Mouse (Mus musculus): ENCODE data around the gene Prr29. TPM values are rescaled to one million over a fixed set of nuclear protein-coding genes. Genes with fewer than 3 reads are reported as not detected.

Prr29 gene
- total RNA-seq, 2 experiments from 2014 or later = not detected

- ATAC-seq (replicated peaks; ENCODE audit: poor library complexity, severe bottlenecking) = no peak
Measured at GRCm38 (mm10) chr11:106353188-106353587, 12.1 kb upstream of the Prr29 start, which contains the start of gene Scn4a. Scn4a (minus strand) TSS chr11:106353288.

GRCm38 (mm10) chr11:106354181-106354580 lies 11.1 kb upstream of the Prr29 start:
- peak; percentile 20 for ATAC-seq (replicated peaks; ENCODE audit: poor library complexity, severe bottlenecking)

GRCm38 (mm10) chr11:106355382-106356128 lies 9.7 kb upstream of the Prr29 start:
- peak; percentile 67 for ATAC-seq (replicated peaks; ENCODE audit: poor library complexity, severe bottlenecking)

GRCm38 (mm10) chr11:106359350-106359749 lies 5.9 kb upstream of the Prr29 start:
- ATAC-seq (replicated peaks; ENCODE audit: poor library complexity, severe bottlenecking) = 0 out of 2 replicates have a peak, but pooled peaks have one; percentile 41

- ATAC-seq (replicated peaks; ENCODE audit: poor library complexity, severe bottlenecking) = peak; percentile 52
Measured at GRCm38 (mm10) chr11:106364712-106365111, 560 bp upstream of the Prr29 start.

GRCm38 (mm10) chr11:106366316-106366715 lies 1.0 kb downstream of the Prr29 start:
- peak; percentile 80 for ATAC-seq (replicated peaks; ENCODE audit: poor library complexity, severe bottlenecking)

GRCm38 (mm10) chr11:106373998-106374397 lies 8.7 kb downstream of the Prr29 start:
- ATAC-seq (replicated peaks; ENCODE audit: poor library complexity, severe bottlenecking) = no peak

GRCm38 (mm10) chr11:106374559-106374958 lies 9.3 kb downstream of the Prr29 start:
- no peak for ATAC-seq (replicated peaks; ENCODE audit: poor library complexity, severe bottlenecking)

GRCm38 (mm10) chr11:106374979-106375378 lies 9.7 kb downstream of the Prr29 start:
- 0 out of 2 replicates have a peak, but pooled peaks have one; percentile 11 for ATAC-seq (replicated peaks; ENCODE audit: poor library complexity, severe bottlenecking)

GRCm38 (mm10) chr11:106381011-106381410 lies 15.7 kb downstream of the Prr29 start:
- ATAC-seq (replicated peaks; ENCODE audit: poor library complexity, severe bottlenecking) = no peak

- ATAC-seq (replicated peaks; ENCODE audit: poor library complexity, severe bottlenecking) = no peak
Measured at GRCm38 (mm10) chr11:106381883-106382282, 16.6 kb downstream of the Prr29 start.

GRCm38 (mm10) chr11:106382424-106382823 lies 17.2 kb downstream of the Prr29 start:
- no peak; the same call in 1 of the 2 replicates for ATAC-seq (replicated peaks; ENCODE audit: poor library complexity, severe bottlenecking)

GRCm38 (mm10) chr11:106383051-106383790 lies 17.9 kb downstream of the Prr29 start:
- no peak for ATAC-seq (replicated peaks; ENCODE audit: poor library complexity, severe bottlenecking)

- ATAC-seq (replicated peaks; ENCODE audit: poor library complexity, severe bottlenecking) = no peak
Measured at GRCm38 (mm10) chr11:106386409-106386808, 21.1 kb downstream of the Prr29 start.

GRCm38 (mm10) chr11:106387020-106387419 lies 21.7 kb downstream of the Prr29 start:
- peak; percentile 21 for ATAC-seq (replicated peaks; ENCODE audit: poor library complexity, severe bottlenecking)

- ATAC-seq (replicated peaks; ENCODE audit: poor library complexity, severe bottlenecking) = peak; percentile 74
Measured at GRCm38 (mm10) chr11:106387791-106388216, 22.5 kb downstream of the Prr29 start, which contains the start of gene Icam2. Icam2 (minus strand) TSS chr11:106388075.

- ATAC-seq (replicated peaks; ENCODE audit: poor library complexity, severe bottlenecking) = no peak
Measured at GRCm38 (mm10) chr11:106389611-106390010, 24.3 kb downstream of the Prr29 start.

GRCm38 (mm10) chr11:106390757-106391156 lies 25.5 kb downstream of the Prr29 start:
- no peak for ATAC-seq (replicated peaks; ENCODE audit: poor library complexity, severe bottlenecking)

GRCm38 (mm10) chr11:106391546-106392188 lies 26.4 kb downstream of the Prr29 start:
- ATAC-seq (replicated peaks; ENCODE audit: poor library complexity, severe bottlenecking) = peak; percentile 66

- no peak for ATAC-seq (replicated peaks; ENCODE audit: poor library complexity, severe bottlenecking)
Measured at GRCm38 (mm10) chr11:106392597-106393330, 27.5 kb downstream of the Prr29 start.
